Mouse (Mus musculus): ENCODE results near the gene Dag1. TPM values are rescaled to one million over a fixed set of nuclear protein-coding genes. Genes with fewer than 3 reads are reported as not detected.
"Not testable (repeated sequence)": the region's sequence is repeated elsewhere in the genome, so short reads cannot be mapped to it uniquely, and the experiment has no call there.

The Dag1 gene
- polyA plus RNA-seq, 1 experiment from 2014 or later, result 42.0 TPM

DNA sequence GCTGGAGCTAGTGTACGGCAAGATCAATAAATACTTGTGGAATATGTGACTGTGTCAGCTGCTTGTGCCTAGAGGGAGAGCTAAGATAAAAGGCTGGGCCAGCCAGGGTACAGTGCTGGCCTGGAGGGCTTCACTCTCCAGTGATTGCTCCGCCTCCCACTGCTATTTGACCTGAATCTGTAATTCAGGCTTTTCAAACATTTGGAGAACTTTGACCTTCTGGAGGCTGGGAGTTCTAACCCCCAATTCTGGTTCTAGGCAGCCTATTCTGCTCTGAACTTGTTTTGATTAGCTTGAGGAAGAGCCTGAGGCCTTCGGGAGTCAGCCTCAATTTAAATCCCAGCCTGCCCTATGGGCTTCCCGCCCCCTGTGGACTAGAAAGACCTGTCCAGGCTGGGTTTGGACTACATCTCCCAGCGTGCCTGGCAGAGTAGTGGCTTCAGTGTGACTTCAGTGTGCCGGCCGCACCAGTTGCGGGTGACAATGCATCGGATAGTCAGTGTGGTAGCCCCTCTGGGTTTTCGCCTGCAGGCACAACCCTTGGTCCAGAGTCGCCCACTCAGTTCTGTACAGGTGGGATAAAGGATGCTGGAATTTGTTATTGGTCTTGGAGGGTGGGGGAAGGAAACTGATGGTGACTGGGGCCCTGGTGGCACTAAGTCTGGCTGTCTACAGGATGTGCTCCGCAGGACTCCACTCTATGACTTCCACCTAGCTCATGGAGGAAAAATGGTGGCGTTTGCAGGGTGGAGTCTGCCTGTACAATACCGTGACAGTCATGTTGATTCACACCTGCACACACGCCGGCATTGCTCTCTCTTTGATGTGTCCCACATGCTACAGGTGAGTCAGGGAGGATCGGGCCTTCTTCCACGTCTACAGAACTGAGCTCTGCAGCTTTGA is 32.9 kb upstream of the Dag1 start, which contains the start of gene Amt:
Gene Amt, plus strand, starts transcription at position 401 of the 903 bp plus-strand sequence.
- H3K4me1 ChIP-seq (ENCODE audit: control insufficient read depth, insufficient read depth, low read length), result no peaks in the 10 kb centered on the region
- H3K27ac ChIP-seq (ENCODE audit: low read depth, low read length), result peak within 1 kb of the TSS; percentile 40; the same call in 1 of the 2 replicates
- H3K9ac ChIP-seq (ENCODE audit: low read length), result peak within 1 kb of the TSS; percentile 49; the same call in 1 of the 2 replicates
- H3K36me3 ChIP-seq (ENCODE audit: control insufficient read depth, insufficient read depth, low read length), result peaks cover 43% of the 10 kb centered on the region
- DNase-seq (ENCODE audit: low spot score) (peak; percentile 40), ATAC-seq (peak; percentile 70)
- H3K4me3 ChIP-seq (ENCODE audit: low read depth, low read length), result peak within 1 kb of the TSS; percentile 13; the same call in 1 of the 2 replicates
- no peaks in the 10 kb centered on the region for H3K27me3 ChIP-seq (replicated peaks; ENCODE audit: control insufficient read depth, insufficient read depth, low read length)
- peak within 1 kb of the TSS; percentile 39 for H3K4me2 ChIP-seq (ENCODE audit: low read length)
- no peaks in the 10 kb centered on the region for H3K9me3 ChIP-seq (replicated peaks; ENCODE audit: control insufficient read depth, low read length)
- 20% methylated on average over 18 of the region's 18 CpGs for WGBS

DNA sequence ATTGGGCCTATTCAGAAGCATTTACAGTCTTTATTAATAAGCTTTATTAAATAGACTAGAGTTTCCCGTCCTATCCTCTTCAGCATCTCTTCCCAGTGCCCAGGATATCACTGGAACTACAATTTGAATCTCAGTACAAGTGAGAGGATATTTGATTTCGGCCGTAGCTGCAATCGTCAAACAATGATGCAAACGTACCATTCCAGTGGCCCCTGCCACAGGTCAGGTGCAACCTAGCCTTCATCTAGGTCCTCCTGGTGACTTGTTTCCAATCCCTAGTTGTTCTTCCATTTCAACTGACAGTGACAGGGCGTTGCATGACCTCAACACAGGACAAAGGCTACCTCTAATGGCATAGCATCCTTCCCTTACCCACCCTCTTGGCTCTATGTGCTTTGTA is 27.0 kb upstream of the Dag1 start:
- H3K27me3 ChIP-seq (replicated peaks; ENCODE audit: control insufficient read depth, insufficient read depth, low read length), result no peaks in the 10 kb centered on the region
- peak overlapping the region; percentile 60 for H3K4me2 ChIP-seq (ENCODE audit: low read length)
- peaks cover 22% of the 10 kb centered on the region for H3K36me3 ChIP-seq (ENCODE audit: control insufficient read depth, insufficient read depth, low read length)
- H3K9ac ChIP-seq (ENCODE audit: low read length), result peak overlapping the region; percentile 51
- H3K4me1 ChIP-seq (ENCODE audit: control insufficient read depth, insufficient read depth, low read length), result 0 out of 2 replicates have a peak, but pooled peaks cover 5% of the 10 kb centered on the region
- ATAC-seq, result peak; percentile 16
- H3K27ac ChIP-seq (ENCODE audit: low read depth, low read length), result peak overlapping the region; percentile 61
- 44% methylated on average over 6 of the region's 6 CpGs for WGBS
- no peaks in the 10 kb centered on the region for H3K9me3 ChIP-seq (replicated peaks; ENCODE audit: control insufficient read depth, low read length)
- H3K4me3 ChIP-seq (ENCODE audit: low read depth, low read length), result peak overlapping the region; percentile 35
- no peak for DNase-seq (ENCODE audit: low spot score)

DNA sequence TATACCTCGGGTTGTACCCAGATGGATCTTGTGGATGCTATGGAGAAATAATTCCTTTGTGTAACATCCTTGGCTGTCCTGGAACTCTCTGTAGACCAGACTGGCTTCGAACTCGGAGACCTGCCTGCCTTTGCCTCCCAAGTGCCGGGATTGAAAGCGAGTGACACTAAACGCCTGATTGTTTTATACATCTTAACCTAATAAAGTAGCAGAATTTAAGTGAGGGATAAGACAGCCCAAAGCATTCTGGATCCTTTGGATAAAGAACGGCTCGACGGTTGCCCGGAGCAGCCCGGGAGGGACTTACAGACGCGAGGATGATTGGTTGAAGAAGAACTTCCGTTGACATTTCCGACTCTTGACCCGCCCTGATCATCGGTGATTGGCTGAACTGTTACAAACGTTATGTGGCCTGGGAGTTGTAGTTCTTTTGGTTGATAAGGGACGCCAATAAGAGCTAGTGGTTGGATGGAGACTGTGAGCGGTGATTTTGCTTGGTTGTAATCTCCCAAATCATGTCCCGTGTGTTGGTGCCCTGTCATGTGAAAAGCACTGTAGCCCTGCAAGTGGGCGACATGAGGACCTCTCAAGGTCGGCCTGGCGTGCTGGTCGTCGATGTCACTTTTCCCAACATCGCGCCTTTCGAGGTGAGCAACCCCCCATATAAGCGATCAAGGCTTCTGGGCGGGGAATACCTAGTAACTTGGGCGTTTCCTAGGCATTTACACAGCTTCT is 26.4 kb upstream of the Dag1 start, which contains the start of gene Nicn1:
Gene Nicn1, plus strand, starts transcription at position 414 of the 735 bp plus-strand sequence.
- no peaks in the 10 kb centered on the region for H3K27me3 ChIP-seq (replicated peaks; ENCODE audit: control insufficient read depth, insufficient read depth, low read length)
- WGBS, result under 1% methylated on average over 32 of the region's 32 CpGs
- ATAC-seq (peak; percentile 98), DNase-seq (ENCODE audit: low spot score) (peak; percentile 99)
- peak within 1 kb of the TSS; percentile 35 for H3K4me3 ChIP-seq (ENCODE audit: low read depth, low read length)
- peaks cover 16% of the 10 kb centered on the region for H3K36me3 ChIP-seq (ENCODE audit: control insufficient read depth, insufficient read depth, low read length)
- peak within 1 kb of the TSS; percentile 72 for H3K9ac ChIP-seq (ENCODE audit: low read length)
- no peaks in the 10 kb centered on the region for H3K9me3 ChIP-seq (replicated peaks; ENCODE audit: control insufficient read depth, low read length)
- 0 out of 2 replicates have a peak, but pooled peaks cover 5% of the 10 kb centered on the region for H3K4me1 ChIP-seq (ENCODE audit: control insufficient read depth, insufficient read depth, low read length)
- H3K4me2 ChIP-seq (ENCODE audit: low read length), result peak within 1 kb of the TSS; percentile 60
- H3K27ac ChIP-seq (ENCODE audit: low read depth, low read length), result peak within 1 kb of the TSS; percentile 82

DNA sequence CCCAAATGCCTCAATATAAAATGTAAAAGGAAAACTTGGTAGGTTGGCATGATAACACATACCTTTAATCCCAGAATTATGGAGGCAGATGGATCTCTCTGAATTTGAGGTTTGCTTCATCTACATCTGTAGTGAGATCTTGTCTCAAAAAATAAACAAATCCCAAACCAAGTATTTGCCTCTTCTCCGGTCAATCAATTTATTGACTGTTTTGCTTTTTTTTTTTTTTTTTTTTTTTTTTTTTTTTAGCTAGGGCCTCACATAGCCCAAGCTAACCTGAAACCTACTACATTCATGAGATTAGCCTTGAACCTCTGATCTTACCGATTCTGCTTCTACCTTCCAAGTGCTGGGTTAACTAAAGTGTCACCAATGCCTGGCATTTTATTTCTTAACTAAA is 25.6 kb upstream of the Dag1 start:
- peak overlapping the region; percentile 82; the same call in 1 of the 2 replicates for H3K27ac ChIP-seq (ENCODE audit: low read depth, low read length)
- ATAC-seq (no peak), DNase-seq (ENCODE audit: low spot score) (no peak)
- H3K36me3 ChIP-seq (ENCODE audit: control insufficient read depth, insufficient read depth, low read length), result peaks cover 7% of the 10 kb centered on the region; the same call in 1 of the 2 replicates
- H3K4me2 ChIP-seq (ENCODE audit: low read length), result peak overlapping the region; percentile 53
- peak overlapping the region; percentile 35 for H3K4me3 ChIP-seq (ENCODE audit: low read depth, low read length)
- WGBS, result 68% methylated on average over 2 of the region's 2 CpGs
- H3K9me3 ChIP-seq (replicated peaks; ENCODE audit: control insufficient read depth, low read length), result no peaks in the 10 kb centered on the region
- H3K4me1 ChIP-seq (ENCODE audit: control insufficient read depth, insufficient read depth, low read length), result 0 out of 2 replicates have a peak, but pooled peaks cover 5% of the 10 kb centered on the region
- H3K9ac ChIP-seq (ENCODE audit: low read length), result peak overlapping the region; percentile 72
- no peaks in the 10 kb centered on the region for H3K27me3 ChIP-seq (replicated peaks; ENCODE audit: control insufficient read depth, insufficient read depth, low read length)

DNA sequence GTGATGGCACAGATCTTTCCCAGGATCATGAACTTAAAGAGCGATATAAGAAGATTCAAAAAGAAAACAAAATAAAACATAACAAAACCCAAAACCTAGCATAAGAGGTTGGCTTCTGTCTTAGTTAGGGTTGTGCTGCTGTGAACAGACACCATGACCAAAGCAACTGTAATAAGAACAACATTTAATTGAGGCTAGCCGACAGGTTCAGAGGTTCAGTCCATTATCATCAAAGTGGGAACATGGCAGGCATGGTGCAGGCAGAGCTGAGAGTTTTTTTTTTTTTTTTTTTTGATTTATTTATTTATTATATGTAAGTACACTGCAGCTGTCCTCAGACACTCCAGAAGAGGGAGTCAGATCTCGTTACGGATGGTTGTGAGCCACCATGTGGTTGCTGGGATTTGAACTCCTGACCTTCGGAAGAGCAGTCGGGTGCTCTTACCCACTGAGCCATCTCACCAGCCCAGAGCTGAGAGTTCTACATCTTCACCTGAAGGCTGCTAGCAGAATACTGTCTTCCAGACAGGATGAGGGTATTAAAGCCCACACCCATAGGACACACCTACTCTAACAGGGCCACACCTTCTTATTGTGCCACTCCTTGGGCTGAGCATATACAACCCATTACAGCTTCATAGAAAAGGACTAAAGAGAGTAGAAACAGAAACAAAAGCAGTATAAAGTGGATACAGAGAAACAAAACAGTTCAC is 23.9 kb upstream of the Dag1 start:
- not testable (repeated sequence) for DNase-seq (ENCODE audit: low spot score); H3K9ac ChIP-seq (ENCODE audit: low read length); H3K4me2 ChIP-seq (ENCODE audit: low read length); H3K27me3 ChIP-seq (replicated peaks; ENCODE audit: control insufficient read depth, insufficient read depth, low read length); H3K36me3 ChIP-seq (ENCODE audit: control insufficient read depth, insufficient read depth, low read length); H3K27ac ChIP-seq (ENCODE audit: low read depth, low read length); H3K4me1 ChIP-seq (ENCODE audit: control insufficient read depth, insufficient read depth, low read length); H3K4me3 ChIP-seq (ENCODE audit: low read depth, low read length); H3K9me3 ChIP-seq (replicated peaks; ENCODE audit: control insufficient read depth, low read length); ATAC-seq
- 84% methylated on average over 4 of the region's 6 CpGs for whole genome bisulfite sequencing

DNA sequence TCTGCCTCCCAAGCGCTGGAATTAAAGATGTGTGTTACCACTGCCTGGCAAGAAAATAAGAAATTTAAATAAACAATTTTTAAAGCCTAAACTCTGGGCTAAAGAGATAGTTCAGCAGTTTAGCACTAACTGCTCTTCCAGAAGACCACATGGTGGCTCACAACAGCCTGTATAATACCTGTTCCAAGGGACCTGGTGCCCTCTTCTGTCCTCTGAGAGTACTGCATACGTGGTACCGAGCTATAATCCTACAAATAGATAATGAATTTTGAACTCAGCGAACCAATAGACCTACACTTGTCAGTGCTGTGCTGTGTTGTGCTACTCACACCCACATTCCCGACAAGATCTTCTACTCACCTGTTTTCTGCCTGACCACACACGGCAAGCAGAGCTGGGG is 20.7 kb upstream of the Dag1 start:
- H3K9ac ChIP-seq (ENCODE audit: low read length), result no peak overlapping the region
- H3K4me2 ChIP-seq (ENCODE audit: low read length), result no peak overlapping the region
- 11% methylated on average over 6 of the region's 6 CpGs for WGBS
- no peaks in the 10 kb centered on the region for H3K27me3 ChIP-seq (replicated peaks; ENCODE audit: control insufficient read depth, insufficient read depth, low read length)
- ATAC-seq, result peak; percentile 66; the same call in 1 of the 2 replicates
- H3K9me3 ChIP-seq (replicated peaks; ENCODE audit: control insufficient read depth, low read length), result no peaks in the 10 kb centered on the region
- H3K4me1 ChIP-seq (ENCODE audit: control insufficient read depth, insufficient read depth, low read length), result no peaks in the 10 kb centered on the region
- H3K36me3 ChIP-seq (ENCODE audit: control insufficient read depth, insufficient read depth, low read length), result no peaks in the 10 kb centered on the region
- DNase-seq (ENCODE audit: low spot score), result peak; percentile 85
- H3K4me3 ChIP-seq (ENCODE audit: low read depth, low read length), result no peak overlapping the region
- H3K27ac ChIP-seq (ENCODE audit: low read depth, low read length), result no peak overlapping the region

DNA sequence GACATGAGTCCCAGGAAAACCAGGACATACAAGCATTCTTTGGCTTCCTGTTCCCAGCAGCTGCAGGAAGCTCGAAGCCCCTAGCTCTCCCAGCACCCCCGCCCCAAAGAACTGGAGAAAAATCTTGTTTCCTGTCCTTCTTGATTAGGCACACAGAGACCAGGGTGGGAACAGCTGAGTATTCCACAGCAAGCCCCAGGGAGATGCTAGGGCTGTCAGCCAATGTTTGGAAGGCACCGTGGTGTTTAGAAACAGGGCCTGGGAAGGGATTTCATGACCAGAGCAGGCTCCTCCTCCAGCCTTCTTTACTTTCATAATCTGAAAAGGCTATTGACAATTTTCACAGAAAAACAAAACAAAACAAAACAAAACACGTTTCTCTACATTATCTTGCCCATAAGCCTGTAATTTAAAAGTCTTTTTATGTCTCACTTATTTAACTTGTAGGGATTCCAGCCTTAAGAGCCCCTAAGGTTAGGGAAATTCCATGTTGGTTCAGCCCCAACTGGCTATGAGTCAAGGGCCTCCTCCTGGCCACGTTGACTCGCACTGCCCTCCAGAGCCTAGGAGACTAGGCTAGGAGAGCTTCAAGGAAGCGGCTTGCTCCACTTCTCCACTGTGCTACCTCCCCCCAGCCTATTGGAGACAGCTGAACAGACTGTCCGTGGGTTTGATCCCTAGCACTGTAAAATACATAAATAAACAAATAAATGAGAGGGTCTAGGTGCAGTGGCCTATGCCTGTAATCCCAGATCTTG is 16.5 kb upstream of the Dag1 start:
- H3K9ac ChIP-seq (ENCODE audit: low read length), result no peak overlapping the region
- no peaks in the 10 kb centered on the region for H3K27me3 ChIP-seq (replicated peaks; ENCODE audit: control insufficient read depth, insufficient read depth, low read length)
- no peaks in the 10 kb centered on the region for H3K9me3 ChIP-seq (replicated peaks; ENCODE audit: control insufficient read depth, low read length)
- H3K4me1 ChIP-seq (ENCODE audit: control insufficient read depth, insufficient read depth, low read length), result no peaks in the 10 kb centered on the region
- no peak overlapping the region for H3K27ac ChIP-seq (ENCODE audit: low read depth, low read length)
- H3K4me2 ChIP-seq (ENCODE audit: low read length), result no peak overlapping the region
- no peak for DNase-seq (ENCODE audit: low spot score)
- 47% methylated on average over 8 of the region's 8 CpGs for WGBS
- no peaks in the 10 kb centered on the region for H3K36me3 ChIP-seq (ENCODE audit: control insufficient read depth, insufficient read depth, low read length)
- no peak overlapping the region for H3K4me3 ChIP-seq (ENCODE audit: low read depth, low read length)
- ATAC-seq, result no peak

Measured in forebrain, embryonic 14.5 days (tissue).